Mouse (Mus musculus): ENCODE data around the gene Habp4. TPM values are rescaled to one million over a fixed set of nuclear protein-coding genes. Genes with fewer than 3 reads are reported as not detected.

Habp4 gene
- polyA plus RNA-seq (2014; fragmentation: Nextera tagmentation; extraction: Ambion mirVana), result 20.1 and 20.9 TPM in 2 replicates

DNA sequence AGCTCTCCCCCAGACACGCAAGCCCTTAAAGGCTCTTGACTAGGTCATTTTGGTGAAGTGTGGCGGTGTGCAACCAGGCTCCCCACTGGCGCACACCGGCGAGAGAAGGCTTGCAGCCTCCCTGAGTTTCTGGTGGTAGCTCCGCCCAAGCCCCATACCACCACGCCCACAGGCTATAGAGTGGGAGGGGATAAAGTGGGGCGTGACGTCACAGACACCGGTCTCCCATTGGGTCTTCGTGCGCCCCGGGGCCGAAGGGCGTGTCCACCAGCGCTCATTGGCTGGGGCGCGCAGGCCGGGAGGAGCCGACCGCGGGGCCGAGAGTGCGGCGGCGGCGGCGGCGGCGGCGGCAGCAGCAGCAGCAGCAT lies at the start of gene Habp4:
TSS of gene Habp4 (plus strand) at position 277 of the 368 bp plus-strand sequence.
- DNase-seq (ENCODE audit: low spot score), result peak; percentile 98
- 1% methylated on average over 22 of the region's 31 CpGs for WGBS
- Histone ChIP-seq H3K36me3 (ENCODE audit: control insufficient read depth, insufficient read depth, low read length) (no peaks in the 10 kb centered on the region; the same call in 1 of the 2 replicates), H3K4me3 (ENCODE audit: low read depth, low read length) (peak within 1 kb of the TSS; percentile 89), H3K9ac (ENCODE audit: low read length) (peak within 1 kb of the TSS; percentile 77), H3K4me2 (ENCODE audit: low read length) (peak within 1 kb of the TSS; percentile 88), H3K27ac (ENCODE audit: low read depth) (peak within 1 kb of the TSS; percentile 82), H3K4me1 (replicated peaks; ENCODE audit: control insufficient read depth, insufficient read depth, low read length) (peaks cover 7% of the 10 kb centered on the region; the same call in 1 of the 2 replicates), H3K9me3 (ENCODE audit: control insufficient read depth, low read length) (0 out of 2 replicates have a peak, but pooled peaks cover 4% of the 10 kb centered on the region), H3K27me3 (replicated peaks; ENCODE audit: control insufficient read depth, insufficient read depth, low read length) (no peaks in the 10 kb centered on the region)
- ATAC-seq (replicated peaks; ENCODE audit: low FRiP score, low TSS enrichment, low read depth), result peak; percentile 99

GRCm38 (mm10) chr13:64117442-64117841 lies 44.2 kb upstream of the Habp4 start:
- no peak for ATAC-seq (replicated peaks; ENCODE audit: low FRiP score, low TSS enrichment, low read depth)
- Histone ChIP-seq H3K4me1 (replicated peaks; ENCODE audit: control insufficient read depth, insufficient read depth, low read length) (no peaks in the 10 kb centered on the region), H3K27me3 (replicated peaks; ENCODE audit: control insufficient read depth, insufficient read depth, low read length) (no peaks in the 10 kb centered on the region), H3K4me3 (ENCODE audit: low read depth, low read length) (no peak overlapping the region), H3K4me2 (ENCODE audit: low read length) (no peak overlapping the region), H3K36me3 (ENCODE audit: control insufficient read depth, insufficient read depth, low read length) (no peaks in the 10 kb centered on the region), H3K27ac (ENCODE audit: low read depth) (no peak overlapping the region), H3K9me3 (ENCODE audit: control insufficient read depth, low read length) (no peaks in the 10 kb centered on the region), H3K9ac (ENCODE audit: low read length) (no peak overlapping the region)
- 61% methylated on average over 2 of the region's 2 CpGs for WGBS
- no peak for DNase-seq (ENCODE audit: low spot score)

DNA sequence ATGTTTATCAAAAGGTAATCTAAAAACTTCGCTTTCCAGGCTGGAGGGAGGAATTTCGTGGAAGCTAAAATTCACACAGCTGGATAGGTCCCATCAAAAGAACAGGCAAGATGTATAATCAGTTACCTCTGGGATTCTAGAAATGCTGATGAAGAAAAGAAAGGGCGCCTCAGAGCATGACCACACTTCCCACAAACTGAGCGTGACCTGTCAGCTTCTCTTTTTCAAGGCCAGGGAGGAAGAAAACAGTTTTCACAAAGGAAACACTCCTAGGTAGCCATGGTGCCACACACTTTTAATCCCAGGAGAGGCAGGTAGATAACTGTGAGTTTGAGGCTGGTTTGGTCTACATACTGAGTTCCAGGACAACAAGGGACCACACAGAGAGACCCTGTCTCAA lies 40.9 kb upstream of the Habp4 start:
- WGBS, result 67% methylated on average over 4 of the region's 4 CpGs
- H3K4me2 ChIP-seq (ENCODE audit: low read length), result no peak overlapping the region
- no peak overlapping the region for H3K9ac ChIP-seq (ENCODE audit: low read length)
- H3K27me3 ChIP-seq (replicated peaks; ENCODE audit: control insufficient read depth, insufficient read depth, low read length), result no peaks in the 10 kb centered on the region
- no peaks in the 10 kb centered on the region for H3K4me1 ChIP-seq (replicated peaks; ENCODE audit: control insufficient read depth, insufficient read depth, low read length)
- no peak overlapping the region for H3K4me3 ChIP-seq (ENCODE audit: low read depth, low read length)
- H3K36me3 ChIP-seq (ENCODE audit: control insufficient read depth, insufficient read depth, low read length), result no peaks in the 10 kb centered on the region
- ATAC-seq (replicated peaks; ENCODE audit: low FRiP score, low TSS enrichment, low read depth) (no peak), DNase-seq (ENCODE audit: low spot score) (no peak)
- no peak overlapping the region for H3K27ac ChIP-seq (ENCODE audit: low read depth)
- H3K9me3 ChIP-seq (ENCODE audit: control insufficient read depth, low read length), result 0 out of 2 replicates have a peak, but pooled peaks cover 3% of the 10 kb centered on the region

GRCm38 (mm10) chr13:64123491-64124188 lies 38.0 kb upstream of the Habp4 start:
- Histone ChIP-seq H3K9me3 (ENCODE audit: control insufficient read depth, low read length) (0 out of 2 replicates have a peak, but pooled peaks cover 3% of the 10 kb centered on the region), H3K9ac (ENCODE audit: low read length) (no peak overlapping the region), H3K4me1 (replicated peaks; ENCODE audit: control insufficient read depth, insufficient read depth, low read length) (no peaks in the 10 kb centered on the region), H3K4me3 (ENCODE audit: low read depth, low read length) (no peak overlapping the region), H3K27me3 (replicated peaks; ENCODE audit: control insufficient read depth, insufficient read depth, low read length) (no peaks in the 10 kb centered on the region), H3K36me3 (ENCODE audit: control insufficient read depth, insufficient read depth, low read length) (no peaks in the 10 kb centered on the region), H3K27ac (ENCODE audit: low read depth) (no peak overlapping the region), H3K4me2 (ENCODE audit: low read length) (no peak overlapping the region)
- ATAC-seq (replicated peaks; ENCODE audit: low FRiP score, low TSS enrichment, low read depth) (no peak), DNase-seq (ENCODE audit: low spot score) (no peak)
- WGBS, result 36% methylated on average over 6 of the region's 6 CpGs

DNA sequence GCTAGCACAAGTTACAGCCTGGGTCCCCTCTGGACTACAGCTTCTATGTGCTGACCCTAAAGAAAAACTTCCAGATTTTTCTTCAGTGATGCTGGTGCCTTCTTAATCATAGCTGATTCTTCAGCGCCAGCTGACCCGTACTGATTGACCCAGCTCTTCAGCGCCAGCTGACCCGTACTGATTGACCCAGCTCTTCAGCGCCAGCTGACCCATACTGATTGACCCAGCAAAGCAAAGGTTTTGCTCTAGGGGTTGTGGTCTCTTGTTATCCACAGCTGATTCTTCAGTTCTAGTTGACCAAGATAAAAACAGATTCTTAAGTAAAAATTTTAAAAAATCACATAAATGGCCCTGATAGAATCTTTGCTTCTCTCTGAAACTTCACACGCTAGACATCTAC lies 36.7 kb upstream of the Habp4 start:
- Histone ChIP-seq H3K4me1 (replicated peaks; ENCODE audit: control insufficient read depth, insufficient read depth, low read length) (no peaks in the 10 kb centered on the region), H3K9ac (ENCODE audit: low read length) (no peak overlapping the region), H3K4me2 (ENCODE audit: low read length) (no peak overlapping the region), H3K4me3 (ENCODE audit: low read depth, low read length) (no peak overlapping the region), H3K9me3 (ENCODE audit: control insufficient read depth, low read length) (0 out of 2 replicates have a peak, but pooled peaks cover 3% of the 10 kb centered on the region), H3K36me3 (ENCODE audit: control insufficient read depth, insufficient read depth, low read length) (no peaks in the 10 kb centered on the region), H3K27ac (ENCODE audit: low read depth) (no peak overlapping the region), H3K27me3 (replicated peaks; ENCODE audit: control insufficient read depth, insufficient read depth, low read length) (no peaks in the 10 kb centered on the region)
- ATAC-seq (replicated peaks; ENCODE audit: low FRiP score, low TSS enrichment, low read depth) (no peak), DNase-seq (ENCODE audit: low spot score) (no peak)
- 90% methylated on average over 6 of the region's 6 CpGs for WGBS

DNA sequence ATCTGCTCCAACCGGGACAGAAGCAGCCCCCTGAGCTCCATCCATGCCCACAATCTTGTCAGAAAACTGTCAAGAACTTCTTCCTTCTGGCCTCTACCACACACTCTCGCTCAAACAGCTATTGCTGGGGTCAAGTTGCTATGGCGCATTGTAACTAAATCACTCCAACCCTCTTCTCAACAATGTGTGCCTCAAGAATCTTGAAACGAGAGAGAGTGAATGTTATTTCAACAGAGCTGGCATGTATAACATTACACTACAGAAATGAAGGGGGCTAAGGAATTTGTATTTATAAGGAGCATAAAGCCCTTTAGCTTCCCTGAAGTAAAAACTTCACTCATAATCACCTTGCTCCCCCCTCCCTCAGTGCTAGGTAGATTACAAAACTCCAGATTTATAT lies 35.3 kb upstream of the Habp4 start:
- no peaks in the 10 kb centered on the region for H3K4me1 ChIP-seq (replicated peaks; ENCODE audit: control insufficient read depth, insufficient read depth, low read length)
- H3K4me2 ChIP-seq (ENCODE audit: low read length), result no peak overlapping the region
- WGBS, result 61% methylated on average over 4 of the region's 4 CpGs
- DNase-seq (ENCODE audit: low spot score) (no peak), ATAC-seq (replicated peaks; ENCODE audit: low FRiP score, low TSS enrichment, low read depth) (no peak)
- H3K27me3 ChIP-seq (replicated peaks; ENCODE audit: control insufficient read depth, insufficient read depth, low read length), result no peaks in the 10 kb centered on the region
- no peak overlapping the region for H3K9ac ChIP-seq (ENCODE audit: low read length)
- no peak overlapping the region for H3K4me3 ChIP-seq (ENCODE audit: low read depth, low read length)
- no peak overlapping the region for H3K27ac ChIP-seq (ENCODE audit: low read depth)
- no peaks in the 10 kb centered on the region for H3K36me3 ChIP-seq (ENCODE audit: control insufficient read depth, insufficient read depth, low read length)
- H3K9me3 ChIP-seq (ENCODE audit: control insufficient read depth, low read length), result 0 out of 2 replicates have a peak, but pooled peaks cover 3% of the 10 kb centered on the region

GRCm38 (mm10) chr13:64128858-64129615 lies 32.6 kb upstream of the Habp4 start, which contains the start of gene Slc35d2:
Gene Slc35d2, minus strand, starts transcription at chr13:64129368.
- WGBS, result 8% methylated on average over 44 of the region's 44 CpGs
- ATAC-seq (replicated peaks; ENCODE audit: low FRiP score, low TSS enrichment, low read depth), result peak; percentile 85
- peaks cover 5% of the 10 kb centered on the region for H3K36me3 ChIP-seq (ENCODE audit: control insufficient read depth, insufficient read depth, low read length)

GRCm38 (mm10) chr13:64129616-64130375 lies 31.8 kb upstream of the Habp4 start:
- ATAC-seq (replicated peaks; ENCODE audit: low FRiP score, low TSS enrichment, low read depth) (peak; percentile 66; the same call in 1 of the 2 replicates), DNase-seq (ENCODE audit: low spot score) (no peak)
- no peaks in the 10 kb centered on the region for H3K9me3 ChIP-seq (ENCODE audit: control insufficient read depth, low read length)
- peak overlapping the region; percentile 66 for H3K9ac ChIP-seq (ENCODE audit: low read length)
- H3K27ac ChIP-seq (ENCODE audit: low read depth), result no peak overlapping the region; the same call in 1 of the 2 replicates
- H3K4me1 ChIP-seq (replicated peaks; ENCODE audit: control insufficient read depth, insufficient read depth, low read length), result no peaks in the 10 kb centered on the region
- H3K27me3 ChIP-seq (replicated peaks; ENCODE audit: control insufficient read depth, insufficient read depth, low read length), result no peaks in the 10 kb centered on the region
- peaks cover 13% of the 10 kb centered on the region for H3K36me3 ChIP-seq (ENCODE audit: control insufficient read depth, insufficient read depth, low read length)
- WGBS, result 40% methylated on average over 15 of the region's 15 CpGs
- peak overlapping the region; percentile 59 for H3K4me3 ChIP-seq (ENCODE audit: low read depth, low read length)
- H3K4me2 ChIP-seq (ENCODE audit: low read length), result peak overlapping the region; percentile 82

More at GRCm38 (mm10) chr13:64128858-64129615, 32.6 kb upstream of the Habp4 start, which contains the start of gene Slc35d2:
- Histone ChIP-seq H3K9me3 (ENCODE audit: control insufficient read depth, low read length) (no peaks in the 10 kb centered on the region), H3K27ac (ENCODE audit: low read depth) (no peak within 1 kb of the TSS; the same call in 1 of the 2 replicates), H3K4me3 (ENCODE audit: low read depth, low read length) (peak within 1 kb of the TSS; percentile 59), H3K27me3 (replicated peaks; ENCODE audit: control insufficient read depth, insufficient read depth, low read length) (no peaks in the 10 kb centered on the region), H3K4me2 (ENCODE audit: low read length) (peak within 1 kb of the TSS; percentile 82), H3K9ac (ENCODE audit: low read length) (peak within 1 kb of the TSS; percentile 66), H3K4me1 (replicated peaks; ENCODE audit: control insufficient read depth, insufficient read depth, low read length) (no peaks in the 10 kb centered on the region)
- peak; percentile 70 for DNase-seq (ENCODE audit: low spot score)

Data from intestine, embryonic 14.5 days (tissue).